Mouse (Mus musculus): ENCODE measurements around the gene Zranb1. TPM values are rescaled to one million over a fixed set of nuclear protein-coding genes. Genes with fewer than 3 reads are reported as not detected.

Zranb1 gene
- 18.6 TPM for polyA plus RNA-seq (2014; fragmentation: Illumina TruSeq; extraction: RNeasy Lipid Tissue Mini Kit (QIAGEN cat#74804); ENCODE audit: low read depth, low replicate concordance)

GRCm38 (mm10) chr7:132930850-132931559 lies at the start of gene Zranb1:
TSS of gene Zranb1 (plus strand) at chr7:132931142.

Other genes starting within 250 kb of the Zranb1 start
- gene Fam53b, start 117.3 kb upstream of the Zranb1 start, polyA plus RNA-seq (2014; fragmentation: Illumina TruSeq; extraction: RNeasy Lipid Tissue Mini Kit (QIAGEN cat#74804); ENCODE audit: low read depth, low replicate concordance): 20.7 TPM
- gene Eef1akmt2, start 78.5 kb upstream of the Zranb1 start, polyA plus RNA-seq (2014; fragmentation: Illumina TruSeq; extraction: RNeasy Lipid Tissue Mini Kit (QIAGEN cat#74804); ENCODE audit: low read depth, low replicate concordance): 25.5 TPM
- gene Abraxas2, start 71.9 kb upstream of the Zranb1 start, polyA plus RNA-seq (2014; fragmentation: Illumina TruSeq; extraction: RNeasy Lipid Tissue Mini Kit (QIAGEN cat#74804); ENCODE audit: low read depth, low replicate concordance): 20.7 TPM
- 46.6 TPM for gene Fgfr2, start 192.2 kb downstream of the Zranb1 start, polyA plus RNA-seq (2014; fragmentation: Illumina TruSeq; extraction: RNeasy Lipid Tissue Mini Kit (QIAGEN cat#74804); ENCODE audit: low read depth, low replicate concordance)
- gene Ctbp2, start 193.2 kb downstream of the Zranb1 start, polyA plus RNA-seq (2014; fragmentation: Illumina TruSeq; extraction: RNeasy Lipid Tissue Mini Kit (QIAGEN cat#74804); ENCODE audit: low read depth, low replicate concordance): 36.7 TPM

Data from adipose tissue, adult 10 weeks (tissue).